Mouse (Mus musculus) myocyte (in vitro differentiated cells): Measurements from ENCODE around the gene Blvrb.

Source experiments
- E2F4 ChIP-seq: IDR thresholded peaks from one replicate; pipeline ENCODE4 v1.6.1; 2011; ENCODE audit warnings: mild to moderate bottlenecking, control low read depth, moderate library complexity; ENCODE audit not compliant: insufficient read depth
- MAX ChIP-seq: IDR thresholded peaks from one replicate; pipeline ENCODE4 v1.6.1; 2011; ENCODE audit warnings: low read depth, mild to moderate bottlenecking, control low read depth
- MYOD1 ChIP-seq, 3 experiments: IDR thresholded peaks; one replicate each; pipeline ENCODE4 v1.6.1; 2011; ENCODE audit warnings: control low read depth in 2 of 3, low read depth in 2 of 3, mild to moderate bottlenecking in 2 of 3, moderate library complexity in 1 of 3; ENCODE audit not compliant: insufficient read length in 2 of 3, control insufficient read depth in 1 of 3
- MYOG ChIP-seq, 3 experiments: IDR thresholded peaks; one replicate each; pipeline ENCODE4 v1.6.1; 2011; ENCODE audit warnings: control low read depth in 2 of 3, low read depth in 2 of 3, mild to moderate bottlenecking in 2 of 3; ENCODE audit not compliant: insufficient read length in 2 of 3, control insufficient read depth in 1 of 3, insufficient read depth in 1 of 3
- POLR2A ChIP-seq: IDR thresholded peaks from one replicate; pipeline ENCODE4 v1.6.1; 2011; ENCODE audit warnings: low read depth, mild to moderate bottlenecking, control low read depth, moderate library complexity; ENCODE audit not compliant: insufficient read length
- POLR2AphosphoS2 ChIP-seq: IDR thresholded peaks from one replicate; pipeline ENCODE4 v1.6.1; 2011; ENCODE audit warnings: low read depth, control low read depth; ENCODE audit not compliant: insufficient read length
- TCF12 ChIP-seq: IDR thresholded peaks from one replicate; pipeline ENCODE4 v1.6.1; 2011; ENCODE audit warnings: mild to moderate bottlenecking, control low read depth; ENCODE audit not compliant: poor library complexity, insufficient read depth, severe bottlenecking

DNA sequence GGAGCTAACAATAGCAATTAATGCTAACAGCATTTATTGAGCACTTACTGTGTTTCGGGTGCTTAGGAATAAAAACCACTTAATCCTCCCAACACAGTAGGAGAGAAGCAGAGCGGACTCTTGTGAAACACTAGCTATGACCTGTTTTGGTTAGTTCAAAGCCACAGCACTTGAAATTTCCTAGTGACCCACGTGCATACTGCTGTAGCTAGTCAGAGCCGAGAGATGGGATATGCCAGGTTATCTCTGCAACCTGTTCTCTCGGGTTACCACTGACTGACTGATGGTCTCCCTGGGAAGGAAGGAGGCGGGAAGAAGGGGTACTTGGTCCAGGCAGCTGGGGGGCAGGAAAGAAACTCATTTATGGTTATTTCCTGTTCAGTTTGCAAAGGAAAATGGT, 12.7 kb downstream of the Blvrb start:
- TF ChIP-seq MYOD1 (IDR thresholded peaks at IDR 0.05; ENCODE audit: control insufficient read depth in 1 of 3, insufficient read length in 2 of 3, low read depth in 2 of 3) (no peak), POLR2A (no peak), TCF12 (no peak), MAX (no peak), POLR2AphosphoS2 (no peak), MYOG (IDR thresholded peaks at IDR 0.05; ENCODE audit: control insufficient read depth in 1 of 3, insufficient read depth in 1 of 3, insufficient read length in 2 of 3, low read depth in 2 of 3) (no peak), E2F4 (no peak)
